Mouse (Mus musculus) liver, embryonic 14.5 days (tissue): ENCODE results near the gene Trpc4.

ENCODE experiments used
- CTCF ChIP-seq: IDR thresholded peaks from 2 replicates; pipeline ENCODE4 v1.5.1; 2016; ENCODE audit warnings: antibody characterized with exemption, low read depth, control low read depth
- EP300 ChIP-seq: IDR thresholded peaks from 2 replicates; pipeline ENCODE4 v1.6.1; 2016; ENCODE audit warnings: antibody characterized with exemption, low read depth

GRCm38 (mm10) chr3:54239426-54239825 lies 83.6 kb downstream of the Trpc4 start:
- TF ChIP-seq CTCF = no peak
- TF ChIP-seq EP300 = no peak
